Mouse (Mus musculus) heart, adult 8-10 months (tissue): ENCODE results near the gene Utp15. TPM values are rescaled to one million over a fixed set of nuclear protein-coding genes. Genes with fewer than 3 reads are reported as not detected.

Source experiments
- DNase-seq: peaks from one replicate; pipeline ENCODE4 v3.0.0; 2022; ENCODE audit warnings: low spot score
- total RNA-seq, 4 experiments: library from RNA; stranded (reverse); gene quantifications; 2 replicates each; pipeline ENCODE4 v1.2.4; 2022

The Utp15 gene
- total RNA-seq: 1 to 10 TPM; 5.5 to 6.9 (median 5.9) TPM

- DNase-seq: peak; percentile 97
These were observed at the start of gene Utp15, which contains the start of gene Ankra2 for GRCm38 (mm10) chr13:98262636-98263457. Utp15 (minus strand) TSS chr13:98263041. Ankra2 (plus strand) TSS chr13:98263074.

- no peak for DNase-seq
These were observed 48.8 kb upstream of the Utp15 start for GRCm38 (mm10) chr13:98311597-98311996.

- no peak for DNase-seq
These were observed 45.9 kb upstream of the Utp15 start for GRCm38 (mm10) chr13:98308724-98309123.

GRCm38 (mm10) chr13:98308004-98308403, 45.2 kb upstream of the Utp15 start:
- no peak for DNase-seq

- DNase-seq: no peak
These were observed 44.1 kb upstream of the Utp15 start for GRCm38 (mm10) chr13:98306852-98307475.

GRCm38 (mm10) chr13:98306393-98306792, 43.6 kb upstream of the Utp15 start:
- no peak for DNase-seq

- DNase-seq: no peak
These were observed 42.4 kb upstream of the Utp15 start for GRCm38 (mm10) chr13:98305257-98305656.

- DNase-seq: peak; percentile 70
These were observed 36.3 kb upstream of the Utp15 start for GRCm38 (mm10) chr13:98298833-98299758.

GRCm38 (mm10) chr13:98297883-98298482, 35.1 kb upstream of the Utp15 start:
- DNase-seq: no peak

GRCm38 (mm10) chr13:98296072-98296471, 33.2 kb upstream of the Utp15 start:
- no peak for DNase-seq

GRCm38 (mm10) chr13:98291712-98292111, 28.9 kb upstream of the Utp15 start:
- no peak for DNase-seq

- no peak for DNase-seq
These were observed 27.9 kb upstream of the Utp15 start for GRCm38 (mm10) chr13:98290719-98291118.

- DNase-seq: no peak
These were observed 18.3 kb upstream of the Utp15 start for GRCm38 (mm10) chr13:98280990-98281650.

GRCm38 (mm10) chr13:98279686-98280085, 16.8 kb upstream of the Utp15 start, which contains the start of gene Gm21976:
Gm21976 (plus strand) TSS chr13:98279887.
- no peak for DNase-seq

- DNase-seq: no peak
These were observed 14.7 kb upstream of the Utp15 start for GRCm38 (mm10) chr13:98277501-98277900.

- DNase-seq: no peak
These were observed 13.4 kb upstream of the Utp15 start for GRCm38 (mm10) chr13:98276253-98276652.

- DNase-seq: peak; percentile 50
These were observed 12.8 kb upstream of the Utp15 start for GRCm38 (mm10) chr13:98275646-98276045.

GRCm38 (mm10) chr13:98274023-98274422, 11.2 kb upstream of the Utp15 start:
- no peak for DNase-seq

GRCm38 (mm10) chr13:98264111-98264510, 1.3 kb upstream of the Utp15 start:
- DNase-seq: no peak

GRCm38 (mm10) chr13:98263458-98263987, 682 bp upstream of the Utp15 start:
- no peak for DNase-seq

- DNase-seq: no peak
These were observed 7.9 kb downstream of the Utp15 start for GRCm38 (mm10) chr13:98254921-98255320.
